Mouse (Mus musculus) CH12.LX (cell line): Measurements from ENCODE around the gene Lrrc46.

Source experiments
- CHD2 ChIP-seq: IDR thresholded peaks from 2 replicates; pipeline ENCODE4 v1.6.1; 2011; ENCODE audit warnings: low read length, improper control_type of control experiment
- CTCF ChIP-seq, 2 experiments: IDR thresholded peaks in 1 of 2; conservative IDR thresholded peaks in 1 of 2; 2 replicates each; pipeline ENCODE4 v1.5.1; 2011 to 2012; ENCODE audit warnings: low read depth in 2 of 2, low read length in 2 of 2, improper control_type of control experiment in 1 of 2, inconsistent platforms in 1 of 2, mild to moderate bottlenecking in 1 of 2, moderate library complexity in 1 of 2
- MAZ ChIP-seq: IDR thresholded peaks from 2 replicates; pipeline ENCODE4 v1.6.1; 2012; ENCODE audit warnings: low read depth, mild to moderate bottlenecking, inconsistent platforms, low read length, improper control_type of control experiment, moderate library complexity
- POLR2A ChIP-seq: IDR thresholded peaks from 2 replicates; pipeline ENCODE4 v1.6.1; 2011; ENCODE audit warnings: low read depth, mild to moderate bottlenecking, improper control_type of control experiment, low read length

- TF ChIP-seq POLR2A (no peak), CTCF (conservative IDR thresholded peaks at IDR 0.05 in 1 of 2, IDR thresholded peaks at IDR 0.05 in 1 of 2; ENCODE audit: low read depth in 2 of 2, low read length in 2 of 2) (no peak), MAZ (no peak), CHD2 (no peak)
Observed at GRCm38 (mm10) chr11:97084821-97085505, 43.8 kb upstream of the Lrrc46 start.
